Mouse (Mus musculus) midbrain, embryonic 16.5 days (tissue): ENCODE data around the gene Atg4a-ps. TPM values are rescaled to one million over a fixed set of nuclear protein-coding genes. Genes with fewer than 3 reads are reported as not detected.

Experiments used
- ATAC-seq: fragments of 200-750 bp; cut with Nextera tagmentation; 2 replicates; pipeline ENCODE4 v1.8.0; 2017; ENCODE audit warnings: moderate TSS enrichment
- H3K27ac ChIP-seq: fragments of 300-500 bp; sonication (generic); 2 replicates; pipeline ENCODE4 v1.5.1; 2014; ENCODE audit warnings: mild to moderate bottlenecking, low read length, mixed read lengths
- H3K27me3 ChIP-seq: fragments of 300-500 bp; sonication (generic); 2 replicates; pipeline ENCODE4 v1.6.1; 2014; ENCODE audit warnings: low read depth, low read length, mixed read lengths; ENCODE audit not compliant: control insufficient read depth, insufficient read depth
- H3K36me3 ChIP-seq: fragments of 300-500 bp; sonication (generic); 2 replicates; pipeline ENCODE4 v1.6.1; 2014; ENCODE audit warnings: mild to moderate bottlenecking, low read length, moderate library complexity, mixed read lengths; ENCODE audit not compliant: control insufficient read depth, insufficient read depth
- H3K4me1 ChIP-seq: fragments of 300-500 bp; sonication (generic); 2 replicates; pipeline ENCODE4 v1.6.1; 2014; ENCODE audit warnings: mild to moderate bottlenecking, low read length, mixed read lengths; ENCODE audit not compliant: control insufficient read depth, insufficient read depth
- H3K4me2 ChIP-seq: fragments of 300-500 bp; sonication (generic); 2 replicates; pipeline ENCODE4 v1.6.1; 2014; ENCODE audit warnings: mild to moderate bottlenecking, low read length, mixed read lengths
- H3K4me3 ChIP-seq: fragments of 300-500 bp; sonication (generic); 2 replicates; pipeline ENCODE4 v1.5.1; 2014; ENCODE audit warnings: low read depth, mild to moderate bottlenecking, low read length, moderate library complexity, mixed read lengths
- H3K9ac ChIP-seq: fragments of 300-500 bp; sonication (generic); 2 replicates; pipeline ENCODE4 v1.6.1; 2014; ENCODE audit warnings: low read depth, low read length, mixed read lengths
- H3K9me3 ChIP-seq: fragments of 300-500 bp; sonication (generic); replicated peaks from 2 replicates; pipeline ENCODE4 v1.6.1; 2014; ENCODE audit warnings: mild to moderate bottlenecking, low read length, mixed read lengths; ENCODE audit not compliant: control insufficient read depth, poor library complexity, severe bottlenecking
- WGBS: fragments of 180-500 bp; shearing (Covaris S2); extraction: QIAGEN DNeasy Blood & Tissue Kit; methylation state at CpG from one replicate; pipeline ENCODE4 v1.1.7; 2014; 5-methylcytosine and 5-hydroxymethylcytosine counted together
- polyA plus RNA-seq: library from polyadenylated mRNA; unstranded; fragments of >200 nt; fragmentation: Nextera tagmentation; extraction: Ambion mirVana; gene quantifications from 2 replicates; pipeline ENCODE4 v1.2.1, GENCODE M21; 2015

Gene Atg4a-ps
- polyA plus RNA-seq, 1 experiment from 2014 or later: 0.29 TPM

DNA sequence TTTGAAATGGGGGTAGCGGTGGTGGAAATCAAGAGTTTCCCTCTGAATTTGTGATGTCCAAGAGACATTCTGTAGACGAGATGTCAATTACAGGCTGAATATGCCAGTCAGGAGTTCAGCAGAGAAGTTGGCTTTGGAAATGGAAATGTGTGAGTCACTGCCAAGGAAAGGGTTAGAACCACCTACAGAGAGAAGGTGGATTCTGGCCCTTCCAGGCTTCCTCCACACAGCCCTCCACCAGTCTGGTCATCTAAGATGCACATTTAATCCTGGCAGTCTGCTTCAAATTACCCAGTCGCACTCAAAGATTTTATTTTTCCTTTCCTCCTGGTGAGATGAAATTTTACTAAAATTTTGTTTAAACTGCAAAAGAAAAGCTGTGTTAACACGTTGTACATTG lies 26.2 kb upstream of the Atg4a-ps start:
- no peak overlapping the region for H3K27ac ChIP-seq
- ATAC-seq: no peak
- H3K4me3 ChIP-seq: no peak overlapping the region
- WGBS: 83% methylated on average over 4 of the region's 4 CpGs
- no peak overlapping the region for H3K4me2 ChIP-seq
- H3K4me1 ChIP-seq: no peaks in the 10 kb centered on the region
- no peaks in the 10 kb centered on the region for H3K9me3 ChIP-seq
- no peaks in the 10 kb centered on the region for H3K27me3 ChIP-seq
- no peak overlapping the region for H3K9ac ChIP-seq
- H3K36me3 ChIP-seq: no peaks in the 10 kb centered on the region

DNA sequence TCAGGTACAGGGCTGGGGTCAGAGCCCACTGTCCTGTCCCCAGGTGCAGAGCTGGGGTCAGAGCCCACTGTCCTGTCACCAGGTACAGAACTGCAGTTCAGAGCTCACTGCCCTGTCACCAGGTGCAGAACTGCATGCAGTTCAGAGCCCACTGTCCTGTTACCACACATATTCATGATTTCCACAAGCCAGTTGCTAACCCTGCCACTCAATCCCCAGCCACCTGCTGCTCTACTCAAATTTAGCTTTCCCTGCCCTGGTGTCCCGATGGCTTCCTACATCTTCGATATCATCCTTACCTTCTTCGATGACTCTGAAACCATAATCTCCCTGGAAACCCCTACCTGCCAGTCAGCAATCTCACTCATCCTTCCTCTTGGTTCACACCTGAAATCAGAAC lies 17.5 kb upstream of the Atg4a-ps start:
- no peaks in the 10 kb centered on the region for H3K27me3 ChIP-seq
- H3K9ac ChIP-seq: no peak overlapping the region
- no peak overlapping the region for H3K27ac ChIP-seq
- H3K9me3 ChIP-seq: no peaks in the 10 kb centered on the region
- H3K4me2 ChIP-seq: no peak overlapping the region
- H3K36me3 ChIP-seq: no peaks in the 10 kb centered on the region
- ATAC-seq: no peak
- 96% methylated on average over 3 of the region's 3 CpGs for WGBS
- H3K4me3 ChIP-seq: no peak overlapping the region
- no peaks in the 10 kb centered on the region for H3K4me1 ChIP-seq

DNA sequence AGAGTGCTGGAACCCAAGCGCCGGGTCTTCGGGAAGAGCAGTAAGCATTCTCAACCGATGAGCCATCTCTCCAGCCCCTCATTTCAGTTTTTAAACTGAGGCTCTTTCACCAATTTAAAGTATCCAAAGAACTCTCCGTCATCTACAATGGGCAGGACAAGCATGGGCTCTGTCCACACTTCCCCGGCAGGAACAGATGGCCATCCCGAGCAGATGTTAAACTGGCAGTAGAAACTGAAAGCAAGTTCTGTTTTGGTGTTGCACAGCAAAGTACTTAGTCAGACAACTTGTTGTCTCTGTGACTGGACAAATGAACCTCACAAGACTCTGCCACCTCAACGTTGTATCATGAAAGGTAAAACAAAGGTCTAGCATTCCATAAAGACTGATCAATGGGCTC lies 15.8 kb upstream of the Atg4a-ps start:
- H3K27ac ChIP-seq: no peak overlapping the region
- no peaks in the 10 kb centered on the region for H3K27me3 ChIP-seq
- no peak overlapping the region for H3K4me2 ChIP-seq
- H3K36me3 ChIP-seq: no peaks in the 10 kb centered on the region
- H3K4me1 ChIP-seq: no peaks in the 10 kb centered on the region
- no peak overlapping the region for H3K9ac ChIP-seq
- no peak for ATAC-seq
- 90% methylated on average over 8 of the region's 8 CpGs for WGBS
- H3K4me3 ChIP-seq: no peak overlapping the region
- H3K9me3 ChIP-seq: no peaks in the 10 kb centered on the region

DNA sequence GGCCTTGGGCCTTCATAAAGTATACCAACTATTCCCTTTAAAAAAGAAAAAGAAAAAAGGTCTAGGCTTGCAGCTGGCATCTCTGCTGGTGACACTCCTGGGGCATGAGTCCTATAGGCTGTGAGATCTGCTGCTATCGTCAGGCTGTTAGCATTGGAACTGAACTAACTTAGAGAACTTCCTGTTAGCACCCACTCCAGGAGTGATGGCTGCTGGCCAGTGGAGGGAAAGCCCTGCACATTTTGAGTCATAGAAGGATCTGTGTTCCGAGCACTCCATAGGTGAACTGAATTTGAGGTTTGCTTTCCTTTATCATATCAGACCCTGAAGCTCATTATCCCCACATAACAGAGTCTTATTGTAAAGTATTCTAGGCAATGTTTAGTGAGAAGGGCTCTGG lies 14.1 kb upstream of the Atg4a-ps start:
- H3K27me3 ChIP-seq: no peaks in the 10 kb centered on the region
- WGBS: 73% methylated on average over 2 of the region's 2 CpGs
- no peak overlapping the region for H3K4me3 ChIP-seq
- no peaks in the 10 kb centered on the region for H3K4me1 ChIP-seq
- no peaks in the 10 kb centered on the region for H3K36me3 ChIP-seq
- no peak overlapping the region for H3K9ac ChIP-seq
- H3K9me3 ChIP-seq: no peaks in the 10 kb centered on the region
- no peak overlapping the region for H3K27ac ChIP-seq
- ATAC-seq: no peak
- no peak overlapping the region for H3K4me2 ChIP-seq

DNA sequence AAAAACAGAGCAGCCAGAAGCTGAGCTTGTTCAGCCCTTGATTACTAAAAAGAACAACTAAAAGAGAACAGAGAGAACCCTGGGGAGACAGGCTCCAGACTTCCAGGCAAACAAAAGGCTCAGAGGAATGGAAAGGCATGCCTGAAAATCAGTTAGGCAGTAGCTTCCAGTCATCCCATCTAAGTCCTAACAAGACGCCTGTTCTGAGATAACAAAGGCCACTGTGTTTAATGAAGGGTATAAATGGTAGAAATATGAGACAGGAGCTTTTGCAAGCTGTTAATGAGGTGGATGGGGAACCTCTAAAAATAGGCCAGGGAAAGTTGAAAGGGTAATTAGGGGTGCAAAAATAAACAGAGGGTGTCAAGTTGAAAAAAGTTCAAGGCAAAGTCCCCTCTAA lies 4.5 kb upstream of the Atg4a-ps start:
- no peaks in the 10 kb centered on the region for H3K27me3 ChIP-seq
- no peak overlapping the region for H3K4me2 ChIP-seq
- no peak overlapping the region for H3K4me3 ChIP-seq
- H3K9ac ChIP-seq: no peak overlapping the region
- no peaks in the 10 kb centered on the region for H3K4me1 ChIP-seq
- H3K27ac ChIP-seq: no peak overlapping the region
- H3K36me3 ChIP-seq: no peaks in the 10 kb centered on the region
- no peak for ATAC-seq
- WGBS: 43% methylated on average over 1 of the region's 1 CpGs
- no peaks in the 10 kb centered on the region for H3K9me3 ChIP-seq

DNA sequence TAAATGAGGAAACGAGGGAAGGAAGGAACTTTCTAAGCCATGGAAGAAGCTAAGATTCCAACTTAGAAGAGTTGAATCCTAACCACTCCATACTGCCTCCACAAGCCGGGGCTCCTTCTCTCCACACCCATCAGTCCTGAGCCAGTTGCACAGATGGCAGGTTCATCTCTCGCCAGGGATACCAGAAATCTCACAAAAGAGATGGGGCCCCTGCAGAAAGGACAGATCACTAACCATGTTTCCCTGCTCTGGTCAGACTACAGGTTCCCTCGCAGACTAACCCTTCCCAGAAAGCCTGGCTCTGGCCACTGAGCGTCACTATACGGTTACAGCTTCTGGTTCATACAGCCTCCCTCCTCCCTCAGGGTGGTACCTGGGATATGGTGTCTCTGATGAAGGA lies 3.8 kb upstream of the Atg4a-ps start:
- Histone ChIP-seq H3K36me3 (no peaks in the 10 kb centered on the region), H3K27me3 (no peaks in the 10 kb centered on the region), H3K4me2 (no peak overlapping the region), H3K9me3 (no peaks in the 10 kb centered on the region), H3K27ac (no peak overlapping the region), H3K4me1 (no peaks in the 10 kb centered on the region), H3K4me3 (no peak overlapping the region), H3K9ac (no peak overlapping the region)
- WGBS: 76% methylated on average over 6 of the region's 6 CpGs
- ATAC-seq: no peak

DNA sequence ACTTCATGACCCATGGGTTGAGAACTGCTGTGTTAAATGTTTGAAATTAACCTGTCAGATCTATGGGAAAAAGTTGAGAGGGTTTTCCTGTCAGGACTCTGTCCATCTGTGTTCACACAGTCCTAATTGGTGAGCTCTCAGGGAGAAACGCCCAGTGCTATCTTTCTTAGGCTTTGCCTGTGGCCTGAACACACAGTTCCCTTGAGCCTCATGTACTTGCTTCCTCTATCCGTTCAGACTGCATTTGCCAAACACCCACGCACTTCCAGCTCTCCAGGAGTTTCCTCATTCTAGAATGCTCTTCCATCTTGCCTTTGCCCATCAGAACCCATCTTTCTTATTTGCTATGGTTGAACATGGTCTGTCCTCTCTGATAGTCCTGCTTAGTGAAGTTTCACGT lies 2.6 kb upstream of the Atg4a-ps start:
- H3K27me3 ChIP-seq: no peaks in the 10 kb centered on the region
- no peaks in the 10 kb centered on the region for H3K36me3 ChIP-seq
- H3K4me2 ChIP-seq: no peak overlapping the region
- ATAC-seq: no peak
- no peak overlapping the region for H3K27ac ChIP-seq
- no peak overlapping the region for H3K4me3 ChIP-seq
- 90% methylated on average over 4 of the region's 4 CpGs for WGBS
- no peaks in the 10 kb centered on the region for H3K9me3 ChIP-seq
- H3K9ac ChIP-seq: no peak overlapping the region
- no peaks in the 10 kb centered on the region for H3K4me1 ChIP-seq

DNA sequence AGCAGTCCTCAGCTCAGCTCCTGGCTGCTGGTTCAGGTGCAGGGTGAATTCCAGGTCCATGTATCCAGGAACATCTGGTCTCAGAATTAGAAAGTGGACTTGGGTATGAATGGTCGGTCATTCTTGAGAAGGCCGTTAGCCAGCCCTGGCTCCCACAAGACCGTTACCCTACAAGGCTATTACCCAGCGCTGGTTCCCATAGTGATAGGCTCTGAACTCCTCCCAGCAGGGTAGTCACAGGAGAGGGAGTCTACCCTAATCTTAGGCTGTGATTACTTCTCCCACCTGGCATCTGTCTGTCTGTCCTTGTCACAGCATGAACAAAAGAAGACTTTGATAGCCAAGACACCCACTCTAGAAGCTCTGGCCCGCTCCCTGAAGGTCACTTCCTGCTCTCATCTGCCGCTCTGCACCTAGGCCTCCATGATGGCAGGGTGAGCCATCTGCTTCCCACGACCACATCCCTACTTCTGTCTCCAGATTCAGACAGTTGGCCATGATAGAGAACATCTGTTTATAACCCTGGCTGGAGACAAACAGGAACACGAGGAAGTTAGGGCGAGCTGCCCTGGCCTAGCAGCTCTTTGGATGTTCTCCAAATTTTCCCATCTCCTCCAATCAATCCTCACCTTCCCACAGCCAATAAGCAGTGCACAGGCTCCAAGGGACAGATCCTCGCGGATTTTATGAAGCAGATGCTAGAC lies 1.4 kb upstream of the Atg4a-ps start:
- Histone ChIP-seq H3K4me2 (no peak overlapping the region), H3K27ac (no peak overlapping the region), H3K9ac (no peak overlapping the region), H3K9me3 (no peaks in the 10 kb centered on the region), H3K4me3 (no peak overlapping the region), H3K36me3 (no peaks in the 10 kb centered on the region), H3K27me3 (no peaks in the 10 kb centered on the region), H3K4me1 (no peaks in the 10 kb centered on the region)
- WGBS: 84% methylated on average over 11 of the region's 11 CpGs
- no peak for ATAC-seq

DNA sequence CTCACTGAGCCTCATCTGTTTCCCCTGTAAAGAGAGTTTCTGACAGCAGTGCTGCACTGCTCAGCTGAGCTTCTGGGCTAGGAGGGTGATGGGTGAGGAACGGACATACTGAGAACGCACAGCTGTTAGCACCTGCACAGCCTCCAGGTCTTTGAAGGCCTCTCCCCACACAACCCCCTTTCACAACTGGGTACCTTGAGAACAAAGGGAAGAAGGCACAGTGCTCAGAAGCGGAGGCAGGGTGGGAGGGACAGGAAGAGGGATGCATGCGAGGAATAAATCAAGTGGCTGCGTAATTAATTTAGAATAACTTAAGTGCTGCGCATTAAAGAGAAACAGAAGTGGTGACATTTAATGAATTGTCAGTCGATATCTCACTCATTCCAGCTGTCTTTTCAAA lies 4.6 kb downstream of the Atg4a-ps start:
- 35% methylated on average over 7 of the region's 7 CpGs for WGBS
- Histone ChIP-seq H3K36me3 (no peaks in the 10 kb centered on the region), H3K9me3 (no peaks in the 10 kb centered on the region), H3K4me2 (no peak overlapping the region), H3K4me1 (peaks cover 3% of the 10 kb centered on the region; the same call in 1 of the 2 replicates), H3K4me3 (no peak overlapping the region), H3K27me3 (no peaks in the 10 kb centered on the region), H3K9ac (no peak overlapping the region), H3K27ac (no peak overlapping the region)
- peak; percentile 67; the same call in 1 of the 2 replicates for ATAC-seq
